Mouse (Mus musculus): Measurements from ENCODE around the gene Rab35.
A peak's percentile ranks its signal among the peaks of the same experiment; 100 is the strongest.

Gene Rab35

DNA sequence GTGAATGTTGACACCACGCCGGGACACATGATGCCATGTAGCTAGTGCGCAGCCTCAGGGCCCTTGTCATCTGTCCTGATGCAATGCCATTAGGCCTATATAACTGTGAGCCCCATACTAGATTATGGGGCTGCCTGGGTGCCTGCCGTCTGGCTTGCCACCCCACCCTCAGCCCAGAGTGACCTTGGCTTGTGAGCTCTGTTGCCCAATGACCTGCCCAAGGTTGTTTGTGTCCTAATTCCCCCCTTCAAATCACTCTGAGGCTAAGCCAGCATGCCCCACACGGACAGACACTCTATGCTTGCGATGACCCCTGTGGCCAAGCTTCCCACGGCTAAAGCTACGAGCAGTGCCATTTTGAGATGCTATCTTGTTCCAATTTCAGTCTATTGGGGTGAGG, 18.0 kb downstream of the Rab35 start:
- DNase-seq (ENCODE audit: low spot score): no peak

DNA sequence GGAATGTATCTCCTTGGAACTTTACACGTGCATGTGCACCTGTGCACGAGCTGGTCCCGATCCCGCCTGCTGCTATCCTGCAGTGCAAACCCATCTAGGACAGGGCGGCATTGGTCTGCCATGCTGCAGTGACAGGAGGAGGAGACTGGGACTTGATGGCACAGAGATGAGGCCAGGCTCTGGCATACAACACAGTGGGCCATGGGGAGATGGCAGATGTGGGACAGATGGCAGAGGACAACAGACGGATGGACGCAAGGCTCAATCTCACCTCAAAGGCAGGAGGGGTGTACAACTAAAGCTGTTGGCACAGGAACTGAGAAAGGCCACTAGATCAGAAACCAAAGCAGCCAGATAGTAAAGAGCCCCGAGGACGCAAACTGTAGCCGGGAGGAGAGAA, 19.2 kb downstream of the Rab35 start:
- DNase-seq (ENCODE audit: low spot score): no peak

GRCm38 (mm10) chr5:115651821-115652220, 20.1 kb downstream of the Rab35 start:
- DNase-seq (ENCODE audit: low spot score): no peak

GRCm38 (mm10) chr5:115652681-115653575, 21.2 kb downstream of the Rab35 start:
- DNase-seq (ENCODE audit: low spot score): peak; percentile 99

DNA sequence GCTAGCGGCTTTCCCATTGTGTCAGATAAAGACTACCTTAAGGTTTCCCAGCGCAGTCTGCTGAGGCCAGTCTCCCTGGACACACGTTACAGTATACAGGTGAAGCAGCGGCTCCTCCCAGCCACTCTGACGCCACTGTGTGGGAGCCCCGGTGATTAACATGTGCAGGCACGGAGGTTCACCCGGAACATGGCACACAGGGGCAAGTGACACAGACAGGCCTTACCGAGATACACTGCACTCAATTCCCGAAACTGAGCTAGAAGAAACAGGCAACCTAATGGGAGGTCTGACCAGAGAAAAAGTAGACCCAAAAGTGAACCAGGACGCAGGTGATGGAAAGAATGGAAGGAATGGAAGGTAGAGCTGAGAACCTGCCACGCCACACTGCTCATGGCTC, 22.1 kb downstream of the Rab35 start:
- DNase-seq (ENCODE audit: low spot score): no peak

DNA sequence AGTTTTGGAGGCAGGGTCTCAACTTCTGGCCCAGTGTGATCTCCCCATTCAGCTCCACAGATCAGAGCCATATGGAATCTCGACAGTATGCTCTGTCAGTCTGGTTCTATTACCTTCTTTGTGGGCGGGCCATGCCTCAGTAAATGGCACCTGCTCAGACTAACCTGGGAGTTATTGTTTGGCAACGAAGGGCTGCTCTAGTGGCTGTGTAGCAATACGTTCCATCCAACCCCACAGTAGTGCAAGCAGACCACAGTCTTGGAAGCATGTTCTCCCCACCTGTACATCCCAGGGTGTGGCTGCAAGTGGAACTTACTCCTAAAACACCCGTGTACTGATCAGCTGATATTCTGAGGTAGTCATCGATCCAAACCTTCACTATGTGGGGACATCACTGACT, 25.0 kb downstream of the Rab35 start:
- no peak for DNase-seq (ENCODE audit: low spot score)

GRCm38 (mm10) chr5:115657234-115657633, 25.5 kb downstream of the Rab35 start:
- DNase-seq (ENCODE audit: low spot score): no peak

- no peak for DNase-seq (ENCODE audit: low spot score)
These were observed 26.6 kb downstream of the Rab35 start for GRCm38 (mm10) chr5:115658352-115658751.

- DNase-seq (ENCODE audit: low spot score): no peak
These were observed 30.9 kb downstream of the Rab35 start for GRCm38 (mm10) chr5:115662658-115663057.

GRCm38 (mm10) chr5:115666366-115667065, 34.8 kb downstream of the Rab35 start:
- DNase-seq (ENCODE audit: low spot score): no peak

- no peak for DNase-seq (ENCODE audit: low spot score)
These were observed 35.5 kb downstream of the Rab35 start for GRCm38 (mm10) chr5:115667210-115667609.

GRCm38 (mm10) chr5:115667894-115668293, 36.2 kb downstream of the Rab35 start:
- peak; percentile 20 for DNase-seq (ENCODE audit: low spot score)

DNA sequence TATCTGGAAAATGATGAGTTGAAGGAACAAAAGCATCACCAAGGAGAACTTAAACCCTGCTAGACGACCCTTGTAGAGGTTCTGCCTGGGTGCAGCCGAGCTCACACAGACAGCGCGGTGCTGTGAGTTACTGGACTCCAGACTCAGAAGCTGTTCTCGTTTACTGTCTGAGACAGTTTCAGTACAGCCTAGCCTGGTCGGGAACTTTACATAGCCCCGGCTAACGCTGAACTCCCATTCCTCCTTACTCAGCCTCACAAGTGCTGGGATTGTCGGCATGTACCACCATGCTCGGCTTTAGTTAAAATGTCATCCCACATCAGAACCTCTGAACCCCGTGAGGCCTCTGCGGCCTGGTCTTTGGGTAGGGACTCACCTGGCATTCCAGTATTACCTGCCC, 37.3 kb downstream of the Rab35 start:
- DNase-seq (ENCODE audit: low spot score): no peak

- DNase-seq (ENCODE audit: low spot score): no peak
These were observed 38.3 kb downstream of the Rab35 start for GRCm38 (mm10) chr5:115669974-115670373.

- no peak for DNase-seq (ENCODE audit: low spot score)
These were observed 38.7 kb downstream of the Rab35 start for GRCm38 (mm10) chr5:115670406-115670805.

- DNase-seq (ENCODE audit: low spot score): no peak
These were observed 40.1 kb downstream of the Rab35 start for GRCm38 (mm10) chr5:115671846-115672245.

- no peak for DNase-seq (ENCODE audit: low spot score)
These were observed 53.4 kb downstream of the Rab35 start for GRCm38 (mm10) chr5:115685126-115685525.

GRCm38 (mm10) chr5:115686716-115687115, 55.0 kb downstream of the Rab35 start:
- no peak for DNase-seq (ENCODE audit: low spot score)

- DNase-seq (ENCODE audit: low spot score): no peak
These were observed 61.6 kb downstream of the Rab35 start for GRCm38 (mm10) chr5:115693271-115693670.

- no peak for DNase-seq (ENCODE audit: low spot score)
These were observed 63.6 kb downstream of the Rab35 start for GRCm38 (mm10) chr5:115695191-115695770.

- no peak for DNase-seq (ENCODE audit: low spot score)
These were observed 65.1 kb downstream of the Rab35 start for GRCm38 (mm10) chr5:115696811-115697210.
